Mouse (Mus musculus) testis, postnatal 10 days (tissue): ENCODE measurements around the gene Maats1.
"Not testable (repeated sequence)": the region's sequence is repeated elsewhere in the genome, so short reads cannot be mapped to it uniquely, and the experiment has no call there.

Experiments used
- DNase-seq: peaks from one replicate; pipeline ENCODE4 v3.0.0; 2021; ENCODE audit warnings: low spot score

Maats1 gene

DNA sequence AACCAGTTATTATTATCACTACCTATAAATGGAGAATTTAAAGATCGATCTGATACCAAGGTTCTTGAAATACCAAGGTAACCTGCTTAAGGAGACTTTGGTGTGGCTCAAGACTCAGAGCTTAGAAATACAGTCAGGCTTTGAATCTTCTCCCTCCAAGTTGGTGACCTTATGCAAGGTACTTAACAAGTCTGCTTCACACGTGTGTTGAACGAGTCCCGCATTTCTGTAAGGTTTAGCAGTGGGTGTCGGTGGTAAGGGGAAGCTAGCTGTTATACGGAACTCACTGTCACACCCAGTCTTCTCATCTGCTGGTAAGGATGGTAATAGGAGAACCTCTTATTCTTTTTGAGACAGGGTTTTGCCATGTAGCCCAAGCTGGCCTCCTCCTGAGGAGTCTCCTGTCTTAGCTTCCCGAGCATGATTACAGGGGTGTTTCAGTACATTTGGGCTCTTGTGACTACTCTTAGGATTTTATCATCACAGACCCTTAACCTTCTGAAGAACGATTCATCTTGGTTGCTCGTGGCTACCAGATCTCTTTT, 6.3 kb upstream of the Maats1 start:
- DNase-seq: no peak

DNA sequence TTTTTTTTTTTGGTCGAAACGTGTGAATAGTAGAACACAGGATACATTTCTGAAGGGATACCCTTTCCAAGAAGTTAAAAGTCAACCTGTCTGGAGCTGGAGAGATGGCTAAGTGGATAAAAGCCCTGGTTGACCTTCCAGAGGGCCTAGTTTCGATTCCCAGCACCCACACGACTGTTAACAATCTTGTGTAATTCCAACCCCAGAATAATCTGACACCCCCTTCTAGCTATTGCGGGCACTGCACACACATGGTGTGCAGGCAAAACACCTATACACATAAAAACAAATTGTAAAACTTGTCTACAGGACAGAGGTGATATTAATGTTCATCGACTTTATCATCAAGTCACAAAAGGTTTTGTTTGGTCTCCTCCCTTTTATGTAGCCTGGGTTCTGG, 5.6 kb upstream of the Maats1 start:
- DNase-seq: no peak

DNA sequence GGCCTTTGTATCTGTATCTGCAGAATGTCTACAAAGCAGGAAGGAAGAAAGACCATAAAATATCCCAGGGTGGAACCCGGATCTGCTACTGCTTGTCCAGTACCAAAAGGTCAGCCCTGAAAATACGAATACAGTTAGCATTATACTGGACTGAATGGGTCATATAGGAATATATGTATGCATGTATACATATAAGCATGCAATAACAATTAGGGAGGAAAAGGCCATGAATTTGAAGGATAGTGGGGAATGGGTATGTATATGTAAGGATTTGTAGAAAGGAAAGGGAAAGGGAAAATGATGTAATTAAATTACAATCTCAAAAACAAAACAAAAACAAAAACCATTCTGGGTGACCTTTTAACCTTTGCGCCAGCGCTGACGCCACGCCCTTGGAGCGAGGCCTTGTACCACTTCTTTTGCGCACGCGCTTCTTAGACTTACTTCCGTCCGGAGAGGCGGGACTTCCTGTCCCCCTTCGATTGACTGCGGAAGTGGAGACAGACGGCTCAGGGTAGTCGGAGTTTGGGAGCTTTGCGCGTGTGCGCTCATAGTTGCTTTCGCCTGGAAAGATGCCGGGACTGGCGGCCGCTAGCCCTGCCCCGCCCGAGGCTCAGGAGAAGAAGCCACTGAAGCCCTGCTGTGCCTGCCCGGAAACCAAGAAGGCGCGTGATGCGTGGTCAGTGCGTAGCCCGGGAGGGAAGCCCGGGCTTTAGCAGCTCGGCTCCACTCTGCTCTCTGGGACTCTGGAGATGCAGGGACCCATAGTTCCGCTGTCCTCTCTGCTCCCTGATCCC, 4.8 kb upstream of the Maats1 start, which contains the start of the genes Cox17 and Gm21987:
Gene Cox17 (plus strand): TSS at position 463 of the 797 bp plus-strand sequence.
Gene Gm21987 (plus strand): TSS at position 512 of the 797 bp plus-strand sequence.
- DNase-seq: peak; percentile 89

DNA sequence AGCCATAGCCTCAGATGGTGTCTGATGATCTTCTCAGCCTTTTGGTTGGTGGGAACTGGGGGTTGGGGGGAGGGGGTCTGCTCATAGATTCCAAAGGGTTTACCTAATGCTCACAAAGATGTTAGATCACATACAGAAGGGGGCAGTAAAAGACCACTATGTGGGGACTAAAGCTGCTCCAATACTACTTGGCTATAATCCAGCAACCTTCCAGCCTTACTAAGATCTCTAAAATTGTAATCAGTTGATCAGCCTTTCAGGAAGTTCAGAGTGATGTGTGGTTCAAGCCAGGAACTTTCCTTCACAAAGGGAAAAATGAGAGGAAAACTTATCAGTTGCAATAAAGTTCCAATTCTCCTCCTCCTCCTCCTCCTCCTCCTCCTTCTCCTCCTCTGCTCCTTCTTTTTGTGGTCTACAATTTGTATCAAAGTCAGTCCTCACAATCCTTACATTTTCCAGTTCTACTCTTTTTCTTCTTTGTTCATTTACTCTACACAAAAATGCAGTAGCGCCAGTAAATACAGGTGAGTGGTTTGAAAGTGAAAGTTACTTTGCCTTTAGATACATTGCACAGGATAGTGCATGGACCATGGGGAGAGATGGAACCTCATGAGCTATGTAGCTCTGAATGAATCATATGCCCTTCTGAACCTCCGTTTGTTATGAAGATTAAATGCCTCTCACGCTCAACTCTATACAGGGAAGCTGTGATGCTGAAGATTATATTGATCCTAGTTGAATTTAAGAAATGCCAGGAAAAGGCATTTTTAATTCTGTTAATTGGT, 3.2 kb upstream of the Maats1 start:
- no peak for DNase-seq

DNA sequence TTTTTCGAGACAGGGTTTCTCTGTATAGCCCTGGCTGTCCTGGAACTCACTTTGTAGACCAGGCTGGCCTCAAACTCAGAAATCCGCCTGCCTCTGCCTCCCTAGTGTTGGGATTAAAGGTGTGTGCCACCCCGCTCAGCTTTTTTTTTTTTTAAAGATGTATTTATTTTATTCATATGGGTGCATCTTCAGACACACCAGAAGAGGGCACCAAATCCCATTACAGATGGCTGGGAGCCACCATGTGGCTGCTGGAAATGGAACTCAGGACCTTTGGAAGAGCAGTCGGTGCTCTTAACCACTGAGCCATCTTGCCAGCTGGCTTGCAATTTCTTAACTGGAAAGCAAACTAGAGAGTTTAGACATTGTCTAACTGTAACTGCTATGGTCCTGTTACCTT, 3.9 kb downstream of the Maats1 start:
- not testable (repeated sequence) for DNase-seq

DNA sequence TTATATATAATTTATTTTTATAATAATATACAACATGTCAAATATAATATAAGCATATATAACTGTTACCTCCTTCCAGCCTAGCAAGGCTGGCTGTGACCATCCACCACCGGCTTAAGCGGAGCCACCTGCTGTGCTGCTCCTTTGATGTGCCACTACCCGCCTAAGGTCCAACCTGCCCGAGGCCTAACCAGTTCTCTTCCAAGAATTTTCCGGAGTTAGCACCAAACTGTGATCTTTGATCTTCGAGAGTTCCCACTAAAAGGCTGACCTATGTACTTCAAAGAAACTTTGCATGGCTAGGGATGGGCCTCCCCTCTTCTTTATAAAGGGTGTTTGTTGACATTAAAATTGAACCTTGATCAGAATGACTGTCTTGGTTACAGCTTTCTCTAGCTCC, 7.5 kb downstream of the Maats1 start:
- no peak for DNase-seq

DNA sequence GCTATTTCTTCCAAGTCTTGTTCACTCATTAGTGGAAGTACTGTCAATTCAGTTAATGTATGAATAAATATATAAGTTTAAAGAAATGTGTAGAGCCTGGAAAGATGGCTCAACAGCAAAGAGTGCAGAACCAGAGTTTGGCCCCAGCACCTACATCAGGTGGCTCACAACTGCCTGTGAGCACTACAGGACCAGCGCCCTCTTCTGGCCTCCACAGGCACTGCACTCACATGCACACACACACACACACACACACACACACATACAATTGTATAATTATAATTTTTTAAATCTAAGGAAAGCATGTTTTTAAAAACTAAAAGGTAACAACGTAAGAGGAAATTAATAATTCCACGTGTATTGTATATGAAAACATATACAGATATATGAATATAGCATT, 12.6 kb downstream of the Maats1 start:
- DNase-seq: no peak

DNA sequence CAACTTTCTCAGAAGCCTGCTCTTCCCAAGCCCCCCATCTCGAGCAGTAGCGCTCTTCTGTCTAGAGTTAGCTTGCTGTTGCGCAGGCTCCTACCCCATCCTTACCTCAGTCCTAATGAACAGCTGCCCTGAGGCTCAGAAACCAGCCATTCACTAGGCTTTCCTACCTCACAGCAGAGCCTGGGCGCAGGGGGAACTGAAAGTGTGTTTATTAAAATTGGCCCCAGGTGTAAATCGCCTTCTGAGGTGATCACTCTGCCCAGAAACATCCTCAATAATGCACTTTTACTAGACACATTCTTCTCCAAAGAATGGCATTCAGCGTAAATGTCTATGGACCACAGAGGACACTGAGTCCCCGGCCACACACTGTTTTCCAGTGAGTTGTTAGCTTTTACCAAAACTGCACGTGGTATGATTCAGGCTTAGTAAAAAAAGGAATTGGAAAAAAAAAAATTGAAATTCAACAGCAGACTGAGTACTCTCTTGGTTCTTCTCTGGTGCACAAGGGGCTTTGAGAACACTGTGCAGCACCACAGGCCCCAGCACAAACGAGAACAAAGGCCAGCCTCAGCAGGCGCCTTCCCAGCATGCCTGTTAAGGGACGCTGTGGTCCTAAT, 15.1 kb downstream of the Maats1 start:
- no peak for DNase-seq

DNA sequence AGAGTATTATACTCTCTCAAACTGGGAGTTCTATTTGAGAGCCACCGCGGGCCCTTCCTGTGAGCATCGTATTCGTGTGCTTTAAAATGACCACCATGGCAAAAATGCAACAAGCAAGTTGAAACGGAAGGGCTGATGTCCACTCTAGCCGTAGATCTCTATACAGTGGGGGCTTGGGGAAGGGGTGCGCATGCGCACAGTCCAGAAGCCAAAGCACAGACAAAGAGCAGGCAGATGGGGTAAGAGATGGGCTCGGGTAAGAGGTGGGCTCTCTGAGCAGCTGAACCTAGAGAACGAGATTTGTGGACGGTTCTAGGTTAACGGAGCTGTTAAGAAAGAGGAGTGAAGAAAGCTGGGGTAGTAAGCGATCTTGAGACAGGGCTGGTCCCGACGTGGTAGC, 17.6 kb downstream of the Maats1 start:
- DNase-seq: no peak

DNA sequence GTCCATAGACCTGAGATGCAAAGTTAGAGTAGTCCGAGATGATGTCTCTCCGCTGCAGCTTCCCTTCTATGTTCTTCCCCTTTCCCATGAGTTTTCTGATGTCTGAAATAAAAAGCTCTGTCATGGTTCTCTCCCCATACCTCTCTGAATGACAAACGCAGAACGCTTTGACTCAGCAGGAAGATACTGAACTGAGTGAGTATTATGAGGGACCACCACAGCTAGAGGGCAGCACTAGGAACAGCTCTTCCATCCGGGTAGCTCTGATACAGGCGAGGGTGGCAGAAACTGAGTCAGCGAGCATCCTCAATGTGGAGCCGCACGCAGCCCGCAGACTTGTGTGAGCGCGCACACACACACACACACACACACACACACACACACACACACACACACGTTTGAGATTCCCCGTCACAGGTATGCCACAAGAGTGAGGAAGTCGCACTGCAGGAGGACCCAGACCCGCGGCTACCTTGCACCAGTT, 20.4 kb downstream of the Maats1 start:
- DNase-seq: peak; percentile 54

DNA sequence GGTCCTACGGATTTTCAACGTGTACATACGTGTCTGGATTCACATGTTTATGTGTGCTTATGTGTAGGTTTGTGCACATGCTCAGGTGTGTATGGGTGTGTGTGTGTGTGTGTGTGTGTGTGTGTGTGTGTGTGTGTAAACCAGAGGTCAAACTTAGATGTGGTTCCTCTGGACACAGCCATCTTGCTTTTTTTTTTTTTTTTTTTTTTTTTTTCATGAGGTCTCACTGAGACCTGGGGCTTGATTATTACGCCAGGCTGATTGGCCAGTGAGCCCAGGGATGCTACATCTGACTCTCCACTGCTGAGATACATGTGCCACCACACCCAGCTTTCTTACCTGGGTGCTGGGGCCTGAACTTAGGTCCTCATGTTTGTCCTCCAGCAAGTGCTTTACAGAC, 22.9 kb downstream of the Maats1 start:
- no peak for DNase-seq

DNA sequence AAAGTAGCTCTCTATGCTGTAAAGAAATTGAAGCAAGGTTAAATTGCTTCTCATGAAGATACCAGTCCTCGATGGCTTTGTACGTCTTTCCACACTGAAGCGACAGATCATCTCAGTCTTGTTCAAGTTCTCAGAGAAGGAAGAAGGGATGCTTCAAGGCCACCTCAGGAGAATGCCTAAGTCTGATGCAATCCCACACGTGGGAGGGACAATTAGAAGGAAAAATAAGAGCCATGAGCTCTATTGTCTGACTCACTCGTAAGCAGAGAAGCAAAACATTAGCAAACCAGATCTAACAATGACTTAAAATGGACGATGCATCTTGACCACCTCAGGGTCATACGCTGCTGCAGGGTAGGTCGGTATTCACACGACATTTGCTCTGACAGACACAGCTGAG, 23.5 kb downstream of the Maats1 start:
- DNase-seq: no peak

DNA sequence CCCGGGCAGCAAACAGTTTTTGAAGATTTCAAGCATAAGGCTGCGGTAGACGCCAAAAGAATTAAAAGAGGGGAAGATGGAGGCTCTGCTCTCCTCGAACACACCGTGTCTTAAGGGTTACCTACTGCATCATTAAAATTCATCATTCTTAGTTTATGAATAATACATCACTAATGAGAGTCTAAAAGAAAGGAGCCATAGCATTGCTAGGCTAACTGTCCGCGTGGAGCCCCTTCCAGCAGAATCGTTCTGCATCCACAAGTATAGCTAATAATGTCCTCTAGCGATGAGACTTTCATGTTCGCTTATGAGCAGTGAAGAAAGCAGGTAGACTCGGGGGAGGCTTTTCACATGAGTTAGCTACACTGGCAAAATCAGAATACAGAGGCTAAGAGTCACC, 33.7 kb downstream of the Maats1 start:
- DNase-seq: no peak

DNA sequence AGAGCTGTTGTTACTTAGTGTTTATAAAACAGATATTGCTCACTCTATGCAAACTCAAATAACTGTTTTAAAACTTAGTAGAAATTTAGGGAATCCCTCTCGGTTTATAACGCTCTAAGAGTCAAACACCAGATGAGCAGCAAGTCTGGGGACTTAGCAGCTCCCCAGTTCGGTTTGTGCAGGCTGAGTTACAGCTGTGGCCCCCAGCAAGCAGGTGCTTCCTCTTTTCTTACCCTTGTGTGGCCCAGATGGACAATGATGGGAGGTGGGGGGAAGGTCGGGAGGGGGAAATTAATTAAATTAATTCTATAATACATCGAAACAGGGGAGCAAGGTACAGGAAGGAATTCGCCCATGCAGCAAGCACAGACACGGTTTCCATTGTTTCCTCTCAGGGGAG, 34.3 kb downstream of the Maats1 start:
- DNase-seq: no peak

DNA sequence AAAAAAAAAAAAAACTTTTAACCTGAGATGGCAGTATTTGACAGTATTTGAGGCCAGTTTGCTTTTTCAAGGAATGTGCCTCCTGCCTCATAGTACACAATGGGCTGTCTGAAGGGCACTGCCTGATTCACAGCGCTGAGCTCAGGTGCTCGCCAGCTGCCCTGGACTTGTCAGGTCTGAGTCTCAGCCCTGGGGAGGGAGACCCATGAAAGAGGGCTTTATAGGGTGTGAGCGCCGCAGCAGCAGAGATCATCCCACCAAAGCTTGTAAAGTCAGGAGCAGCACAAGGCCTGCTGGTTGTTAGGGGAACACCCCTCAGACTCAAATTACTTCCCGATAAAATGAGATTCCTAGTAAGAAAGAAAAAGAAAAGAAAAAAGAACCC, 34.7 kb downstream of the Maats1 start:
- no peak for DNase-seq

DNA sequence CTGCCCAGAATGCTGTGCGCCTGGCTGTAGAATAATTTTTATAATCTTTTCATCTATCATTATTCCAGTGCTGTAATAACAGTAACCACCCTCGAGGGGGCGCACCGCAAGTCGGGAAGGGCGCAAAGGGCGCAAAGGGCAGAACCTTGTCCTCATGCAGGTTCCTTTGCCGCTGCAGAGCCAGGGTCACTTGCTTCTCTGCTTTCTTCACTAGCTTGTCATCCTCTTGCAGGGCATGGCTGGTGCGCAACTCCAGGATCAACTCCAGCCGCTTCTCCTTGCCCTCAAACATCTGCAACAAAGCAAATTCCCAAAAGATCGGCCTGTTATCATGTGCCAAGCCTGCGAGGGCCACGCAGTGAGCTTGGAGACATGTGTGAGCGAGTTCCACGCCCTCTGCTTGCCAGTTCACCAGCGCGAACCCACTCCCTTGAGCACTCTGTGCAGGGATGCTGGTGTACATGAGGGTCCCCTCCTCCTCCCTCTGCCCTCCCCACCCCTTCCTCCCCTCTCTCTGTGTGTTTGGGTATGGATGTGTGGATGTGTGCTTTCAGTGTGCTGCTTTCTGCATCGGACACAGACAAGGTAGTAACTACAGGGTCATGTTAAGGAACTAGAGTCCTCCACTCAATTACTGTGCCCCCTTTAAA, 35.2 kb downstream of the Maats1 start:
- peak; percentile 62 for DNase-seq

DNA sequence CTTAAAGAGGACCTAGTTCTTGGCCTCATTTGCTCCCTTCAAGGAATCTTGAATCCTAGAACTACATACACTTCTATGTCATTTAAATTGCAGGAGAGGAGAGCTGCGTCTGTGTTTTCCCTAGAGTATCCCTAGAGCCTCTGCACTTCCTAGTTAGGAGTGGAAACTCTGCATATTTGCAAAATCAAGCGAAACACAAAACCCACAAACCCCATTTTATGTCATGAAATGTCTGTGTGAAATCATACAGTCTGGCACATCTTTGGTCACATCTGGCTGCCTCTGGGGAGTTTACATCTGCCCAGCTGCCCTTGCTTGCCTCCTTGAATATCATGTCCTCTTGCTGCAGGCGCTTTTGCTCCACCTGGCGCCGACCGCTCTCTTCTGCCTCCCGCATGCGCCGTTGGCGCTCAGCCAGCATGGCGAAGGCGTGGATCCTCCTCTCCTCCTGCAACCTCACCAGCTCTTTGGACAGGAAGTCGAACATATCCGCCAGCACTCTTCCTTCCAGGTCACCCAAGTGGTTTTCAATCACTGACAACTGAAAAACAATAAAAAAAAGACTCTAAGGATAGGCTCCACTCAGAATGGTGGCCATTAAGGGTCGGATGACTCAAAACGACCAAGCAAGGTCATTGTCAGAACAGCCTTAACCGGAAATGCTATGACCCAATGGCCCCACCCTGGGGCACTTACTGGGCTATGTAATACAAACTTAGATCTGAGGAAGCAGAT, 37.3 kb downstream of the Maats1 start:
- DNase-seq: peak; percentile 61

DNA sequence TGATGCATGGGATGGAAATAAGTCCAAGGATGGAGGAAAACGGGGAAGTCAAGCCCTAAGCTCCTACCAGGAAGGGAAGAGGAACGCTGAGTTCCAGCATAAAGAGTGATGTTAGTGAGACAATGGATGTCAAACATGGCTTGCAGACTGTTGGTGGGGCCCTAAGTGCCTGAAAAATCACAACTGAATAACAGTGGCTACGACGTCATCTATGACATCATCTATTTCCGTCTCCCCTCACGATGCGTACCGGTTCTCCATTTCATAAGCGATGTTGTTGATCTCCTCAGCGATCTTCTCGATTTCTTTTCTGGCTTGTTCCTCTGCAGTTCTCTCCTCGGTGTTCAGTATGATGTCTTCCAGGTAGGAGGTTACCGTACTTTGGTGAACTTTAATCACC, 39.6 kb downstream of the Maats1 start:
- DNase-seq: no peak

DNA sequence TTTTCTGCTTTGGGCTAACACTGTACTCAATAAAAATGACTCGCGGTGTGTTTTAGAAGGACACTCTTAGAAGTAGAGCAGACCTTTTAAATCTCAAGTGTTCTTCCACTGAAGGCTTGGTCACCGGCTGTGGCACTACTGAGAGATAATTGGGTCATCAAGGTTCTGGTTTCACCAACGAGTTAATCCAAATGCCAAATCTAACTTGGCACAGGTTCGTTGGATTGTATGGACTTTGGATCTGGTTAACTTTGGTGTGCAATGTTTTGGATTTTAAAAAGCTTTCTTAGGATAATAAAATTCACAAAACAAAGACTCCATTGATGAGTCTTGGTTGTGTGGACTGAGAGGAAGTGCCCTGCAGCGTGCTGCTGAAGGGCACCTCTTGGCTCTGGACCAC, 43.5 kb downstream of the Maats1 start:
- no peak for DNase-seq

DNA sequence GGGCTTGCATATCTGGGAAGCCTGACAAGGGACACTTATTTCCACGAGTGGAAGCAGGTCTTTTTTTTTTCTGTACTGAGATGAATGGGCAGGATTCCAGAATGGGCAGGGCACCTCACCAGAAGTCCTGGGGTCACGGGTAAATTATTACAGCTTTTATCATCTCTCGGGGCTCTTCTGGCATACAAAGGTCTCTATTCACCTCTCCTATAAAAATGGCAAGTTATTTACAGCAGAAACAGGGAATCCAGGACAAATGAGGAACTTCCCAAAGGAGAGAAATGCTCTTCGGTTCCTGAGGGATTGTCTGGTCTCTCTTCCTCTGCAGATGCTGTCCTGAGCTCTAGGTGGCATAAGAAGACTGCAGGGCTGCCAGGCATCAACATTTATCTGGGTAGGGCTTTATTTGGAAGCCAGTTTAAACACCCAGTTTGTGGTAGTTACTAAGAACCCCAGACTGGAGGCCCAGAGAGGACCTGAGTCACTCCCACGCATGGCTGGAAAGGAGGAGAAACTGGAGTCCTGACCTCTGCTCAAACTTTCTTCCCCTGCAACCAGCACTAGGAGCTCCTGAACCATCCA, 46.5 kb downstream of the Maats1 start:
- no peak for DNase-seq
